Mouse (Mus musculus): ENCODE results near the gene Plekho2. TPM values are rescaled to one million over a fixed set of nuclear protein-coding genes. Genes with fewer than 3 reads are reported as not detected.

Plekho2 gene
- polyA plus RNA-seq, 1 experiment = 7.5 TPM

DNA sequence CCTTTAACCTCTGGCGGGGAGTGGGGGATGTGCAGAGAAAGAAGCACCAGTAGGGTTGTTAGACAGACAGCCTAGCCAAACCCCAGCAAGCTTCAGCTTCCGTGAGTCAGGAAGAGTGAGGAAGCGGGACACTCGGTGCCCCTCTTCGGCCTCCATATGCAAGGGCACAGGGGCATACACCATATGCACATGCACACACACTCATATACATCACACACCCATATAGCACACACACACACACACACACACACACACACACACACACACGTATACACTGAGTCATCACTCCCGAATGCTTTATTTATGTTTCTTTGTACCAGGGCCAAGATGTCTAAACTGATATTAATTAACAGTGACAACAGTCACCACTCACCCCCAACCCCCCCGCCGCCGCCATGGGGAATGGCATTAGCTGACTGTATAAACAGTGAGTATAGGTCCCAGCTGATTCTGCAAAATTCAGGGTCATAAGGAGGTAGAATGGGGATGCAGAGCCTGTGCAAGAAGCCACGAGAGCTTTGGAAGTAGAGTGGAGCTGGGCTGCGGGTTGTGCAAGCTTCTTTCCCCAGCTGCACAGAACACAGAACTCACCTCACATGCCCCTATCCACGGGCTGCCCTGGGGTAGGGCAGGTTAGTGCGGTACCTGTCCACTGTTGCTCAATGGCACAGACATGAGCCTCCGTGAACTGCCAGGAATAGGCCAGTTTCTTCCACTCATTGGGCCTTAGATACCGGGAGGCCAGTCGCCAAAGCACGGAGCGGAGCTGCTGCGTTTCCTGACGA, 76.9 kb downstream of the Plekho2 start:
- Histone ChIP-seq H3K4me1 (ENCODE audit: control insufficient read depth, insufficient read depth, insufficient read length, low read length) (no peaks in the 10 kb centered on the region), H3K4me3 (ENCODE audit: insufficient read depth, low read depth, low read length) (no peak overlapping the region), H3K27ac (replicated peaks; ENCODE audit: low read depth, low read length) (no peak overlapping the region)

Other genes starting within 250 kb of the Plekho2 start
- 7.3 and 11.6 TPM in 2 replicates for gene Pdcd7, start 233.9 kb downstream of the Plekho2 start, polyA plus RNA-seq (2012; ENCODE audit: insufficient read depth, insufficient read length, missing spikeins)
- 0.75 TPM in 1 of 2 replicates, not detected in the other for gene Ubap1l, start 219.0 kb downstream of the Plekho2 start, polyA plus RNA-seq (2012; ENCODE audit: insufficient read depth, insufficient read length, missing spikeins)
- gene Kbtbd13, start 188.4 kb downstream of the Plekho2 start, polyA plus RNA-seq (2012; ENCODE audit: insufficient read depth, insufficient read length, missing spikeins) = 1.0 and 2.7 TPM in 2 replicates
- 138 and 139 TPM in 2 replicates for gene Rasl12, start 181.5 kb downstream of the Plekho2 start, polyA plus RNA-seq (2012; ENCODE audit: insufficient read depth, insufficient read length, missing spikeins)
- not detected in 2 replicates for gene Slc51b, start 157.1 kb downstream of the Plekho2 start, polyA plus RNA-seq (2012; ENCODE audit: insufficient read depth, insufficient read length, missing spikeins)
- 10.1 and 15.0 TPM in 2 replicates for gene Mtfmt, start 144.3 kb downstream of the Plekho2 start, polyA plus RNA-seq (2012; ENCODE audit: insufficient read depth, insufficient read length, missing spikeins)
- gene Spg21, start 119.1 kb downstream of the Plekho2 start, polyA plus RNA-seq (2012; ENCODE audit: insufficient read depth, insufficient read length, missing spikeins) = 50.0 and 57.1 TPM in 2 replicates
- gene Ankdd1a, start 59.8 kb downstream of the Plekho2 start, polyA plus RNA-seq (2012; ENCODE audit: insufficient read depth, insufficient read length, missing spikeins) = not detected in 2 replicates
- not detected in 2 replicates for gene Pif1, start 7.1 kb upstream of the Plekho2 start, polyA plus RNA-seq (2012; ENCODE audit: insufficient read depth, insufficient read length, missing spikeins)
- gene Rbpms2, start 49.6 kb upstream of the Plekho2 start, polyA plus RNA-seq (2012; ENCODE audit: insufficient read depth, insufficient read length, missing spikeins) = 72.4 and 81.8 TPM in 2 replicates
- 52.7 and 66.3 TPM in 2 replicates for gene Oaz2, start 88.0 kb upstream of the Plekho2 start, polyA plus RNA-seq (2012; ENCODE audit: insufficient read depth, insufficient read length, missing spikeins)
- gene Zfp609, start 247.5 kb upstream of the Plekho2 start, polyA plus RNA-seq (2012; ENCODE audit: insufficient read depth, insufficient read length, missing spikeins) = 8.8 and 12.2 TPM in 2 replicates